Mouse (Mus musculus) ovary, adult 18-20 months (tissue): ENCODE results near the gene Adig.
A peak's percentile ranks its signal among the peaks of the same experiment; 100 is the strongest.

ENCODE experiments used
- DNase-seq: peaks from one replicate; pipeline ENCODE4 v3.0.0; 2022; ENCODE audit warnings: low spot score, mixed read lengths

The Adig gene

GRCm38 (mm10) chr2:158541286-158541685 is 38.9 kb downstream of the Adig start:
- no peak for DNase-seq

- DNase-seq: no peak
These were observed 42.9 kb downstream of the Adig start for GRCm38 (mm10) chr2:158545266-158545665.

GRCm38 (mm10) chr2:158546751-158547150 is 44.3 kb downstream of the Adig start:
- no peak for DNase-seq

GRCm38 (mm10) chr2:158550067-158550466 is 47.7 kb downstream of the Adig start:
- DNase-seq: peak; percentile 31

- no peak for DNase-seq
These were observed 52.0 kb downstream of the Adig start for GRCm38 (mm10) chr2:158554366-158554765.

- peak; percentile 36 for DNase-seq
These were observed 52.8 kb downstream of the Adig start for GRCm38 (mm10) chr2:158555252-158555651.

- no peak for DNase-seq
These were observed 53.4 kb downstream of the Adig start for GRCm38 (mm10) chr2:158555812-158556211.

- DNase-seq: no peak
These were observed 53.8 kb downstream of the Adig start for GRCm38 (mm10) chr2:158556225-158556624.

GRCm38 (mm10) chr2:158556750-158557149 is 54.3 kb downstream of the Adig start:
- no peak for DNase-seq
